Mouse (Mus musculus) embryonic fibroblast, embryonic 13.5 days (primary cell): ENCODE data around the gene Phf23.
A peak's percentile ranks its signal among the peaks of the same experiment; 100 is the strongest.

Source experiments
- CTCF ChIP-seq: IDR thresholded peaks from 2 replicates; pipeline ENCODE4 v1.5.1; 2011; ENCODE audit warnings: mild to moderate bottlenecking, control low read depth, low read length, moderate library complexity, borderline replicate concordance; ENCODE audit not compliant: insufficient read depth
- POLR2A ChIP-seq: IDR thresholded peaks from 2 replicates; pipeline ENCODE4 v1.6.1; 2011; ENCODE audit warnings: low read depth, mild to moderate bottlenecking, control low read depth, low read length, moderate library complexity

DNA sequence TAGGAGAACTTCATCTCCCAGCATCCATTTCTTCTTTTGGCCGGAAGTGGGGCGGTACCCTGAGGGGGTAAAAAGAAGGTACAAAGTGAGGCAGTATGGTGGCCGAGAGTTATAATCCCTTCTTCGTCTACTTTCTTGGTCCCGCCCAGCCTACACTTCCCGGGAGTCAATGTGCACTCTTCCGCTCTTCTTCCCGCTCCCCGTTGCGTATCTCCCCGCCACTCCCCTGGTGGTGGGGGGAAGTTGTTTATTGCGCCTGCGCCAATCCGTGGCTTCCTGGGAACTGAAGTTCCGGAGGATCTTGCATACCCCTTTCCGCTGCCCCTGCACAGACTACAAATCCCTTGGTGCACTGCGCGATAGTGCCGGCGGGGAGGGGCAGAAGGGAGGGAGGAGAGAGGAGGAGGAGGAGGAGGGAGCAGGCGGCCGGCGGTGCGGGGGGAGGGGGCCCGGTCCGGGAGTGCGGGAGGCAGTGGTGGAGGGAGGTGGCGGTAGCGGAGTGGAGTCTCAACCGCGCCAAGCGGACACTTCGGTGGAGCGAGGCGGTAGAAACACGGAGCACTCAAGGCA is at the start of gene Phf23:
- TF ChIP-seq POLR2A (peak; percentile 82), CTCF (no peak)
